Mouse (Mus musculus): ENCODE results near the gene Yes1. TPM values are rescaled to one million over a fixed set of nuclear protein-coding genes. Genes with fewer than 3 reads are reported as not detected.

The Yes1 gene
- polyA plus RNA-seq, 1 experiment = 5.7 TPM

- TF ChIP-seq CTCF (IDR thresholded peaks at IDR 0.05; ENCODE audit: extremely low read depth, insufficient read depth, low read length) (no peak), POLR2A (IDR thresholded peaks at IDR 0.05; ENCODE audit: extremely low read depth, insufficient read depth, low read length) (no peak)
- H3K27ac ChIP-seq (ENCODE audit: insufficient read depth, low read length) = no peak overlapping the region
- H3K4me3 ChIP-seq (ENCODE audit: insufficient read depth, low read length) = no peak overlapping the region
- peaks cover 3% of the 10 kb centered on the region for H3K4me1 ChIP-seq (ENCODE audit: control insufficient read depth, insufficient read depth, low read length)
Observed at GRCm38 (mm10) chr5:32735779-32736178, 124.8 kb downstream of the Yes1 start.

Other genes with a start within 250 kb of the Yes1 start
- 241 and 252 TPM in 2 replicates for gene Ppp1cb, start 152.3 kb upstream of the Yes1 start, polyA plus RNA-seq (2012; rRNA removed)
- gene Pisd, start 174.5 kb downstream of the Yes1 start, polyA plus RNA-seq (2012; rRNA removed) = 81.8 and 87.4 TPM in 2 replicates
- gene Gm20671, start 215.9 kb downstream of the Yes1 start, polyA plus RNA-seq (2012; rRNA removed) = not detected in 2 replicates
- 16.0 and 16.3 TPM in 2 replicates for gene Prr14l, start 243.1 kb downstream of the Yes1 start, polyA plus RNA-seq (2012; rRNA removed)